Mouse (Mus musculus): ENCODE measurements around the gene Rps13. TPM values are rescaled to one million over a fixed set of nuclear protein-coding genes. Genes with fewer than 3 reads are reported as not detected.
A peak's percentile ranks its signal among the peaks of the same experiment; 100 is the strongest.

The Rps13 gene
- total and polyA plus RNA-seq, 3 experiments: 388 to 1,979 (median 1,623) TPM

DNA sequence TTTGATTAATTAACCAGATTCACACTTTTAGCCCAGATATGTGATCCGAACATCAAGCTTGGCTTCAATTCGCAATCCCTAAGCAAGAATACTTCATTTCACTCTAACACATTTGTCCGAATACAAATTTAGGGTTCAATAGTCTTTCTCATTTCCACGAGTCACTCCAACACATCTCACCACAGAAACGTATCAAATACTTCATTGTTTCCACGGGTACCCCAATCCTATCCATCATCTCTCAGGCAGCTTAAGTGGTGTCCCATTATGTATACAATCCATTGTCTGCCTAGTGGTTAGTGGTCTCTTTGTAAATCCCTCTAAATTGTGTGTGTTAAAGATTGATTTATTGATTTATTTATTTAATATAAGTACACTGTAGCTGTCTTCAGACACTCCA is 1.1 kb upstream of the Rps13 start:
- Histone ChIP-seq H3K4me3 (replicated peaks in 1 of 3; ENCODE audit: low read depth in 2 of 3, low read length in 2 of 3, poor library complexity in 1 of 3) (peak overlapping the region; percentile 90 to 98 (median 92)), H3K27me3 (replicated peaks) (no peaks in the 10 kb centered on the region), H3K4me2 (ENCODE audit: insufficient read depth, low read depth, poor library complexity, severe bottlenecking) (peak overlapping the region; percentile 61), H3K27ac (ENCODE audit: insufficient read depth, low read depth) (peak overlapping the region; percentile 67), H3K36me3 (replicated peaks in 1 of 2; ENCODE audit: control insufficient read depth in 1 of 2, insufficient read depth in 1 of 2, low read length in 1 of 2) (peaks cover 31 to 52% of the 10 kb centered on the region in 2 experiments), H3K9ac (ENCODE audit: insufficient read depth, low read depth) (peak overlapping the region; percentile 84), H3K79me2 (replicated peaks; ENCODE audit: control insufficient read depth, extremely low read depth, insufficient read depth, poor library complexity, severe bottlenecking) (peaks cover 39% of the 10 kb centered on the region), H3K9me3 (replicated peaks; ENCODE audit: low read length) (no peaks in the 10 kb centered on the region), H3K4me1 (ENCODE audit: control insufficient read depth in 1 of 2, insufficient read depth in 2 of 2) (peaks cover 0 to 26% of the 10 kb centered on the region in 2 experiments; a peak in 2 of 4 replicates)
- in situ Hi-C loops (cut with MboI; ENCODE audit: low pct_ligation_motif_present, low pct_unique_long_range_greater_than_20kb, low sequenced_read_pairs) (loop anchor here (25.0 kb wide), 2 partner anchors 177 to 277 kb away; partner anchors contain the start of gene Nucb2), dilution Hi-C loops (cut with MboI; ENCODE audit: extremely low pct_ligation_motif_present, extremely low pct_unique_long_range_greater_than_20kb, low sequenced_read_pairs) (no loop called here)
- no peak for DNase-seq (ENCODE audit: extremely low read depth)
- no peak for TF ChIP-seq RAD21 (IDR thresholded peaks at IDR 0.05; ENCODE audit: low read depth, low read length)
- no peak for TF ChIP-seq TCF12 (IDR thresholded peaks at IDR 0.05; ENCODE audit: low read depth, low read length)
- no peak for TF ChIP-seq E2F4 (IDR thresholded peaks at IDR 0.05; ENCODE audit: insufficient replicate concordance, low read depth, low read length)
- no peak for TF ChIP-seq NRF1 (IDR thresholded peaks at IDR 0.05; ENCODE audit: low read depth, low read length)
- TF ChIP-seq MXI1 (IDR thresholded peaks at IDR 0.05; ENCODE audit: low read depth, low read length): 0 out of 2 replicates have a peak, but pooled peaks have one; percentile 57
- peak; percentile 11; the same call in 1 of the 2 replicates for TF ChIP-seq SIN3A (IDR thresholded peaks at IDR 0.05; ENCODE audit: low read length)
- TF ChIP-seq MAFK (IDR thresholded peaks at IDR 0.05; ENCODE audit: insufficient replicate concordance, low read length): no peak
- TF ChIP-seq JUN (IDR thresholded peaks at IDR 0.05; ENCODE audit: insufficient read depth, low read depth, low read length): no peak
- TF ChIP-seq MAZ (IDR thresholded peaks at IDR 0.05; ENCODE audit: low read depth, low read length): no peak
- TF ChIP-seq POLR2A (IDR thresholded peaks at IDR 0.05; ENCODE audit: low read depth, low read length): no peak
- no peak for TF ChIP-seq JUND (conservative IDR thresholded peaks at IDR 0.05; ENCODE audit: low read depth, low read length)
- TF ChIP-seq MAX (IDR thresholded peaks at IDR 0.05; ENCODE audit: low read length): no peak
- no peak for TF ChIP-seq ZKSCAN1 (IDR thresholded peaks at IDR 0.05; ENCODE audit: borderline replicate concordance, low read depth, low read length)
- no peak for TF ChIP-seq CHD2 (IDR thresholded peaks at IDR 0.05; ENCODE audit: low read length)
- TF ChIP-seq NELFE (IDR thresholded peaks at IDR 0.05; ENCODE audit: low read depth, low read length): no peak
- TF ChIP-seq SMC3 (IDR thresholded peaks at IDR 0.05; ENCODE audit: low read depth, low read length): no peak

DNA sequence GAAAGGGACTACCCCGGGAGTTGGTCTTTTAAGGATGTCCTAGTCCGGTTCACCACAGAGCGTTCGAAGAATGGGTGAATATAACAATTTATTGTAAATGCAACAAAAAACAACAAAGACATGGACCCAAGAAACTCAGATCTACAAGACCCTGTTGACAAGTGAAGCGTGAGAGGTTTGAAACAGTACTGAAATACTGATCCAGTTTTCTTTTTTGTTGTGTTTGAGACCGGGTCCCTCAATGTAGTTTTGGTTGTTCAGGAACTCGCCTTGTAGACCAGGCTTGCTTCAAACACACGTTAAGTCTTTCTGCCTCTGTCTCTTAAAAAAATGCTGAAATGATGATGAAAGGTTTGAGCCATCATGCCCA is 659 bp upstream of the Rps13 start:
- dilution Hi-C loops (cut with MboI; ENCODE audit: extremely low pct_ligation_motif_present, extremely low pct_unique_long_range_greater_than_20kb, low sequenced_read_pairs) (no loop called here), in situ Hi-C loops (cut with MboI; ENCODE audit: low pct_ligation_motif_present, low pct_unique_long_range_greater_than_20kb, low sequenced_read_pairs) (loop anchor here (25.0 kb wide), 2 partner anchors 178 to 278 kb away; partner anchors contain the start of gene Nucb2)
- peaks cover 0 to 29% of the 10 kb centered on the region in 2 experiments; a peak in 2 of 4 replicates for H3K4me1 ChIP-seq (ENCODE audit: control insufficient read depth in 1 of 2, insufficient read depth in 2 of 2)
- peaks cover 36% of the 10 kb centered on the region for H3K79me2 ChIP-seq (replicated peaks; ENCODE audit: control insufficient read depth, extremely low read depth, insufficient read depth, poor library complexity, severe bottlenecking)
- H3K36me3 ChIP-seq (replicated peaks in 1 of 2; ENCODE audit: control insufficient read depth in 1 of 2, insufficient read depth in 1 of 2, low read length in 1 of 2): peaks cover 31 to 52% of the 10 kb centered on the region in 2 experiments
- H3K4me2 ChIP-seq (ENCODE audit: insufficient read depth, low read depth, poor library complexity, severe bottlenecking): peak overlapping the region; percentile 61
- no peaks in the 10 kb centered on the region for H3K9me3 ChIP-seq (replicated peaks; ENCODE audit: low read length)
- no peaks in the 10 kb centered on the region for H3K27me3 ChIP-seq (replicated peaks)
- peak overlapping the region; percentile 90 to 98 (median 92) for H3K4me3 ChIP-seq (replicated peaks in 1 of 3; ENCODE audit: low read depth in 2 of 3, low read length in 2 of 3, poor library complexity in 1 of 3)
- no peak for DNase-seq (ENCODE audit: extremely low read depth)
- TF ChIP-seq SIN3A (IDR thresholded peaks at IDR 0.05; ENCODE audit: low read length) (peak; percentile 50), GABPA (IDR thresholded peaks at IDR 0.05; ENCODE audit: insufficient replicate concordance, low read depth, low read length) (no peak)
- H3K9ac ChIP-seq (ENCODE audit: insufficient read depth, low read depth): peak overlapping the region; percentile 84
- peak overlapping the region; percentile 67 for H3K27ac ChIP-seq (ENCODE audit: insufficient read depth, low read depth)

All from CH12.LX (cell line).